Mouse (Mus musculus) kidney, adult 18-20 months (tissue): ENCODE measurements around the gene Asic2.

Experiments used
- DNase-seq: peaks from one replicate; pipeline ENCODE4 v3.0.0; 2021

Asic2 gene

GRCm38 (mm10) chr11:81079237-81079636, 889.0 kb downstream of the Asic2 start:
- no peak for DNase-seq

- no peak for DNase-seq
Measured at GRCm38 (mm10) chr11:81071836-81072235, 896.4 kb downstream of the Asic2 start.

DNA sequence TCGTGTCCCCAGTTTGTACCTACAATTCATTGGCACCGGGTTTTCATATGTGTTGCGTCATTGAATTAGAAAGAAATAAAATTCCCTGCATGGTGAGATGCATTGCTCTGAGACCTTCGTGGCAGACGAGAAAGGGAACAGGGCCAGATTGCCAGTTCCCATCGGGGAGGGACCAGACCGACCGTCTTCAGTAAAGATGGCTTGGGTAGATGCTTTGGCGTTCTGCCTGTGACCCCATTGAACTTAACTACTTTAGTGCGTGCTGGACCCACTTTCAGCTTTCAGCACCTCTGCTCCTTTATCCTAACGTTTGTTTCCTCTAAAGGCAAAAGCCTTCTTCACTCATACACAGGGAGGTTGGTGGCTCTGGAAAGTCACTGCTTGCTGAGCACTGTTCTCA, 902.9 kb downstream of the Asic2 start:
- DNase-seq = no peak

DNA sequence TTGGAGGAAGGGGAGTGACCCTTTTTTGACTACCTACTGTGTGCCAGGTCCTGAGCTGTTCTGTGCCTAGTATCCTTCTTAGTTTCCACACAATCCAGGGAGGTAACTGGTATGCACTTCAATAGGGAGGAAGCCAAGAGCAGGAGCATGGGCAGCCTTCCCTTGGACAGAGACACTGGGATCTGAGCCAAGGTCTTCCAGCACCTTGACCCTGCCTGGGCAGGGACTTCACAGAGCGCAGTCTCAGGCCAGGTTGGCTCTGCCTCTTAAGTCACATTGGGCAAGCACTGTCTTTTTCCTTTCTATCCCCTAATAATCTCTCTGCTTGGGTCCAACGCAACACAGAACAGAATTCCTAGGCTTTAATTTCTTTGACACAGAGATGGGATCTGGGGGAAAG, 904.3 kb downstream of the Asic2 start:
- DNase-seq = peak; percentile 36

DNA sequence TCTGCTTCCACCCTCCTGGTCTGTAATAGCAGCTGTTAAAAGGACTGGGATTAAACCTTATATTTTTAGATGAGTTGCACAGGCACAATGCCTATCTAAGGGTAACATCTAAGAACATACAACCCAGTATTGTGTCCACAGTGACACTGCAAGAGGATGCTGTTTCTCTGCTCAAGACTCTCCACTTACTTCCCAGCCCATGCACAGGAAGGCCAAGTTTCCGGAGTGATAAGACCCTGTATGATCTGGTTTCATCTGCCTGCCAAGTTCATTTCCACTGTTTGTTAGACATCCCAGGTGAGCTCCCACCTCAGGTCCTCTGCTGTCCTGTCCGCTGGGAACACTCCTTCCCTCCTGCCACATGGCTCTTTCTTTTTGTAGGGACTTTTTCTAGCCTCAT, 908.2 kb downstream of the Asic2 start:
- DNase-seq = no peak

GRCm38 (mm10) chr11:81059546-81059945, 908.7 kb downstream of the Asic2 start:
- no peak for DNase-seq

DNA sequence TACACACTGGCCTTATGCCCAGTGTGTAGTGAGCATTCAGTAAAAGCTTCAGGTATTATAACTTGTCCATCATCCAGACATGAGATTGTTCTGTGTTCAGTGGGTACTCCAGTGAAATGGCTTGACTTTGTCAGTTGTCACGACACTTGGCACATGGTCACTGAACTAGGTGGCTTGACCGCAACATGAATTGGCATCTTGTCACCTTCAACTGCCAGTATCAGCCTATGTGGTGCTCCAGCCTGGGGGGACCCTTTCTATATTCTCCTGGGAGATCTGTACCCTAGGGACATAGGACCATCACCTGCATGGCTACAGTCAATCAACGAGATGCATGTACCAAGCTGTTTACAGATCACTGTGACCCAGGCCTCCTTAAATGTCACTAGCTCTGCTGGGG, 910.8 kb downstream of the Asic2 start:
- DNase-seq = no peak

DNA sequence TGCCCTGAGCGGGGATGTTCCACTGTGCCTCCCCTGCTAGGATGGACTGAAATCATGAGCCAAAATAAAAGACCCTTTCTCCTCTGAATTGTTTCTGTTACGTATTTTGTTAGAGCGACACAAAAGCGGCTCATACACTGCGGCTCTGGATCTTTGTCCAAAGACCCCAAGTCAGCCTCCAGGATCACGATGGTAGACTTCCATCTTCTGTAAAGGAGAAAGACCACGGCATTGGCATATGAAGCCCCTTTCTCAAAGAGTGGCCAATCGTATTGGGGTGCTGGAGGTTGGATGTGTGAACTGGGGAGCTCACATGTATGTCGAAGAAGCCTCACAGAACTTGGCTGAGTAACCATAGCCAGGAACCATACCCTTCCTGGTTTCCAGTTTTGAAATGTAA, 911.5 kb downstream of the Asic2 start:
- no peak for DNase-seq

DNA sequence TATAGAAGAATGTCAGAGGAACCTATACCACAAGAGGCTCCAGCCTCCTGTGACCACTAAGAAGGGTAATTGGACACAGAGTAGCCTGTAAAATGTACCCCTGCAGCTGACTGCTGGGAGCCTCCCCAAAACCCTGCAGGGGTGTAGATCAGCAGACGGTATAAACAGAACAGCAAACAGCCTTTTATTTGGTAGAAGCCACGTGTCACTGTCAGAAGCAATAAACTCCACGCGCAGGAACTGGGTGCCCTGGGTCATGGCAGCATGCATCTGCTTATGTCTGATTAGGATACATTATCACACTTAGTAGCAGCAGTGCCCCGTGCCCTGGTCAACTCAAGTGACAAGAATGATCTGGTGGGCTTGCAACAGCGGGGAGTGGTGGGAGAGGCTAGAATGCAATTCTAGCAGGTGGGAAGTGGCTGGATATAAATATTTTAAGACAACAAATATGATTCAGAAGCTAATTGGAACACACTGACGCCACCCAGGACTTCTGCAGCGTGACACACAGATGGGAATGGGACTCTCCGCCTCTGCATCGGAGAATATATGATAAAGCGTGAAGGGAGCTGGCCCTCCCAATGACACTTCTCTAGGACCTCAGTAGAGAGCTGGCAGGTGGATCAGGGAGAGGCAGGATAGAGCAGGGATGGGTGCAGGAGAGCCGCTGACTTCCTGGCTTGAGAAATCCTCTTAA, 912.7 kb downstream of the Asic2 start:
- DNase-seq = no peak

DNA sequence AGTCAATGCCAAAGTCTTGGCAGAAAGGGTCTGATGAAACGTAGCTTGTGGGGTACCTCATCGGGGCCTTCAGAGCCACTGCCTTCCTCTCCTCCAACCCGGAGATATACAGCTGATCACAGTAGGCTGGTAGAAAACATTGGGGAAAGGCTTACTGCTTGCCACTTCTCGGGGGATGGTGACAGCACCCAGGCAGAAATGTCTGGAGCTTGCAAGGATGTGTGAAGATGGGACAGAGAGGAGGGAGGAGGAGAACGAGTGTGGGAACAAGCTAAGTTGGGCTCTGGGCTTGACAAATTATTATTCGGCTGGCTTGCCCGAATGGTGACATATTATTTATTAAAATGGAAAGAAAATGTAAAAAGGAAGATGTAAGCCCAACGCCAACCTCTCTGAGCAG, 914.4 kb downstream of the Asic2 start:
- no peak for DNase-seq

DNA sequence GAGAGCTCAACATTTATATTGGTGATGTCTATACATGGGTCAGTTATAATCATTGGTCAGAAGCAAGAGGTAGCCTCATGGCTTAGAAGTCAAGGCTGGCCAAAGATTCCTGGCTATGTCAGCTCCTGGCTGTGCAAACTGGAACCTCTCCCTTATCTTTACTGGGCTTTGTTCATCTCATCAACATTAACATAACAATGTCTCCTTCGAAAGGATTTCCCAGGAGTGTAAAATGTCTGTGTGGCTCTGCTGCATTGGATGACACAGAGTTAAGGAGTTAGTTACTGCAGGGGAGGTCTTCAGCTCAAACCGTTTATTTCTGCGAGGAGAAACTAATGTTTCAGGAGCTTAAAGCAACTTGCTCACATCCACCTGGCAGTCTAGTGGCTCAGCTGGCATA, 926.6 kb downstream of the Asic2 start:
- no peak for DNase-seq

DNA sequence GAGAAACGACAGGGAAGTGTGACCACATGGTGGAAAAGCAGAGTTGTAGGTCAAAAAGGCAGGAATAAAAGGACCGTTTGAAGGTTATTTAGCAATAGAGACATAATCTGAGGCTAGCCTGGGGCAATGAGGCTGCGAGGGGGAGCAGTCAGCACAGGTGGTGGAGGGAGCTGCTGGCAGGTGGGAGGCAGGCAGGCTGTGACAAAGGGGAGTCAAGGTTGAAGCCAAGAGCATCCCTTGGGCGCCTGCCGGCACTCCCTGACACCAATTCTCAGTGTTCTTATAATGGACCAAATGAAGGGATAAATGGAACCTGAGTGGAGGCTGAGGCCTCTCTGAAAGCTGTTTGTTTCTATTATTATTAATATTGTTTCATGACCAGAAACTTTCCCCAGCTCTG, 928.3 kb downstream of the Asic2 start:
- DNase-seq = no peak

- no peak for DNase-seq
Measured at GRCm38 (mm10) chr11:81032151-81032550, 936.1 kb downstream of the Asic2 start.

DNA sequence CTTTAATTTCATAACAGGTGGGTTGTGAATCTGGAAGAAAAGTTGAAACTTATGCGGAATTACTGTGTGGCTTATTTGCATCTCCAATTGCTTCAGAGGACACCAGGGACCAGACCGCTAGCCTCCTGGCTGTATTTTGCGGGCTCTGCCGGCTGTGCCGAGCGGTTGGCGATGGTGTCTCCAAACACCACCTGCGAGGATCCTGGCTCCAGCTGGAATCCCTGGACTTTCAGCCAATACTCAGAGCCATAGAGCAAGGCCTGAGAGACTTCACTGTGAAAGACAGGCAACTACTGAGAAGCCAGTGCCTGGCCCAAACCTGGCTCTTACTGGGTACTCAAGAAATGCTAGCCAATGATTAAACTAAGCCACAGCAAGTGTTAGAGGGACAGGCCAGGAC, 953.5 kb downstream of the Asic2 start:
- no peak for DNase-seq

- no peak for DNase-seq
Measured at GRCm38 (mm10) chr11:81013501-81013900, 954.8 kb downstream of the Asic2 start.

GRCm38 (mm10) chr11:81010766-81011165, 957.5 kb downstream of the Asic2 start:
- no peak for DNase-seq

GRCm38 (mm10) chr11:81009366-81009765, 958.9 kb downstream of the Asic2 start:
- no peak for DNase-seq

GRCm38 (mm10) chr11:81005831-81006230, 962.4 kb downstream of the Asic2 start:
- no peak for DNase-seq

DNA sequence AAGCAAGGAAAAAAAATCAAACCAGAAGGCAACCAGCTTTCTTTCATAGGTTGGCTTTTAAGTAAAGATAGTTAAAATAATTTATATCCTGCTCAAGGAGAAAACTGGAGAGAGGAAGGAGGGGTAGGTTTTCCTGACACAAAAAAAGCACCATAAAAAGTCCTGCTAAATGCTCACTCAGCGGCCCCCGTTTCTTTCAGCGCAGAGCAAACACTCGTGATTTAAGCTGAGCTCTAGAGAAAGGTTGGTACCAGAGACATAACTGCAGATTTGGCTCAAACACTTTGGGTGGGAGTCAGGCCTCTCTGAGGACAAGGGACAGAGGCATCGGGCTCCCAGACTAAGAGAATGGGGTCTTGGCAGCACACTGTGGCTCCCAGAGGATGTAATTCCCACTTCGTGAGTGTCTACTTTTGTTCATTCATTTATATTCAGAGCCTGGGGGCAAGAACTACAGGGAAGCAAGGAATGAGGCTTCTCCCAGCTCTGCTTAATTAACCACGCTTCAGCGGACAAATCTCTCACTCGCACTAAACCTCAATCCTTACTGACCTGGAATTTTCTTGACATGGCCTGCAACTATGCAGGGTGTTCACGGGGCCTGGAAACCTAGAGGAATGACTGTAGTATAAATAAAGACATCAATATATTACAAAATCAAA, 965.4 kb downstream of the Asic2 start:
- no peak for DNase-seq

- DNase-seq = no peak
Measured at GRCm38 (mm10) chr11:80995621-80996020, 972.6 kb downstream of the Asic2 start.

- no peak for DNase-seq
Measured at GRCm38 (mm10) chr11:80983530-80983929, 984.7 kb downstream of the Asic2 start.

- DNase-seq = no peak
Measured at GRCm38 (mm10) chr11:80976239-80976855, 991.9 kb downstream of the Asic2 start.

DNA sequence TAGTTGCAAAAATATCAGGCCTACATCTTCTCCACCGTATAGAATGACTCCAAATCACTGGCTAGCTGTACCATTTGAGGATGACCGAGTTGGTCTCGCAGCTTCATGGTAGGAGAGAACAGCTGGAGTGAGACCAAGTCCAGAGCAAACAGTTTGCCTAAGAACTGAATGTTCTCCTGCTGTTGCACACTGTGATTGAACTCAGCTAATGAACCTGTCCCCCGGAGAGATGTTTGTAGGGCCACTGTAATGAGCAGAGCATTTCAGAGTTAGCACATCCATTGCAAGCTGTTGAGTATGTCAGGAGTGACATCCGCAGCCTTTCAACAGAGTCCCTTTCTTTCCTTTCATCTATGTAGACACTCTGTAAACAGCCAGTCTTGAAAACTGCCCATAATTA, 993.6 kb downstream of the Asic2 start:
- peak; percentile 3 for DNase-seq

DNA sequence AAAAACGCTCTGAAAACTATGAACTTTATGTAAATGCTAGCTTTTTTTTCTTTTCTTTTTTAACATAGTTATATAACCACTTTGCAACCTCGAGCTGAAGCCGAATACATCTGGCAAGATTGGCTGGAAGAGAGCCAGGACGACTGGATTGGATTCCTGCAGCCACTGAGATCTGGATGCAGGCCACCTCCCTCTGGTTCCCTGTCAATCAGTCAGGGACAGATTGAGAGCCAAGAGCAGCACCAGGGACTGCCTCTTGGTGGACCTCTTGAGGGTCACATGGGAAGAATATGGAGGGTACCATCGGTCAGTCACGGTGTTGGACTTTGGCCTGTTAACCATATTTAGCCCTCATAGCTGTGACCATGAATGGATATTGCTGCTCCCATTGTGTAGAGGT, 994.3 kb downstream of the Asic2 start:
- peak; percentile 20 for DNase-seq
